Mouse (Mus musculus): ENCODE data around the gene Hmga1b. TPM values are rescaled to one million over a fixed set of nuclear protein-coding genes. Genes with fewer than 3 reads are reported as not detected.

Gene Hmga1b
- polyA plus RNA-seq, 1 experiment from 2014 or later, result 5.9 TPM

GRCm38 (mm10) chr11:120805375-120806298, 43.0 kb downstream of the Hmga1b start:
- Histone ChIP-seq H3K27me3 (replicated peaks; ENCODE audit: control insufficient read depth, insufficient read depth, low read length) (no peaks in the 10 kb centered on the region), H3K36me3 (ENCODE audit: control insufficient read depth, insufficient read depth, low read length) (peaks cover 40% of the 10 kb centered on the region), H3K9me3 (ENCODE audit: control insufficient read depth, low read length) (no peaks in the 10 kb centered on the region), H3K4me3 (ENCODE audit: low read length) (no peak overlapping the region), H3K27ac (ENCODE audit: low read length) (peak overlapping the region; percentile 43), H3K4me1 (ENCODE audit: control insufficient read depth, insufficient read depth, low read length) (peaks cover 13% of the 10 kb centered on the region; the same call in 1 of the 2 replicates), H3K4me2 (ENCODE audit: low read depth, low read length) (no peak overlapping the region), H3K9ac (ENCODE audit: low read depth, low read length) (no peak overlapping the region)
- WGBS, result 71% methylated on average over 7 of the region's 7 CpGs
- peak; percentile 93 for ATAC-seq

DNA sequence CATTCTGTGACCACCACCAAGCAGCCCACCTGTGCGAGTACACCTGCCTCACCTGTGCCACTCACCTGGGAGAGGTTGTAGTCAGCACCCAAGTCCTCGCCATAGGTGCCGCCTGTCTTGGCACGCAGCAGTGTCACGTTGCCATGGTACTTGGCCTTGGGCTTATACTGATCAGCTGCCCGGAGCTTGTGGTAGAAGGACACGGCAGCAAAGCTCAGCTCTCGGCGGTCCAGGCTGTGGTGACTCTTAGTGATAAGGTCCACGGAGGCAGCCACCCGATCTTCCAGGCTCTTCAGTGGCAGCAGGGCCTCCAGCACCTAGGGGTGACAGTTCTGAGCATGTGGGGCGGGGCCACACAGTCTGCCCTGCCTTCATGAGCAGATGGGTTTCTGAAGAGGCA, 45.4 kb downstream of the Hmga1b start:
- H3K27me3 ChIP-seq (replicated peaks; ENCODE audit: control insufficient read depth, insufficient read depth, low read length), result no peaks in the 10 kb centered on the region
- 90% methylated on average over 12 of the region's 12 CpGs for WGBS
- no peaks in the 10 kb centered on the region for H3K9me3 ChIP-seq (ENCODE audit: control insufficient read depth, low read length)
- no peak overlapping the region for H3K4me2 ChIP-seq (ENCODE audit: low read depth, low read length)
- peaks cover 64% of the 10 kb centered on the region for H3K36me3 ChIP-seq (ENCODE audit: control insufficient read depth, insufficient read depth, low read length)
- no peak for ATAC-seq
- no peak overlapping the region for H3K27ac ChIP-seq (ENCODE audit: low read length)
- H3K4me3 ChIP-seq (ENCODE audit: low read length), result no peak overlapping the region
- H3K9ac ChIP-seq (ENCODE audit: low read depth, low read length), result no peak overlapping the region
- peaks cover 13% of the 10 kb centered on the region; the same call in 1 of the 2 replicates for H3K4me1 ChIP-seq (ENCODE audit: control insufficient read depth, insufficient read depth, low read length)

DNA sequence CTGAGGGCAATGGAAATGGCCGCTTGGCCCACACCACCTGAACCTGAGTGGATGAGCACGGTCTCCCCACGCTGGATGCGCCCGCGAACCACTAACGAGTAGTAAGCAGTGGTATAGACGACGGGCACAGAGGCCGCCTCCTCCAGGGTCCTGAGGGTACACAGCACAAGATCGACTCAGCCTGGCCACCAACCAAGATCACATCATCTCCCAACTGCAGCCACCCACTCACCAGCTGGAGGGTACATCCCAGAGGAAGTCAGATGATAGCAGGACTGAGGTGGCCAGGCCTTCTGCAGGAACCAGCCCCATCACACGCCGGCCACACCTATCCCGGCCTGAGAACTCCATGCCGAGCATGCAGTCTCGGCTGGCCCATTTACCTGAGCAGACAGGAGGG, 49.5 kb downstream of the Hmga1b start:
- Histone ChIP-seq H3K9me3 (ENCODE audit: control insufficient read depth, low read length) (no peaks in the 10 kb centered on the region), H3K27me3 (replicated peaks; ENCODE audit: control insufficient read depth, insufficient read depth, low read length) (no peaks in the 10 kb centered on the region), H3K4me1 (ENCODE audit: control insufficient read depth, insufficient read depth, low read length) (peaks cover 3% of the 10 kb centered on the region; the same call in 1 of the 2 replicates), H3K27ac (ENCODE audit: low read length) (no peak overlapping the region), H3K36me3 (ENCODE audit: control insufficient read depth, insufficient read depth, low read length) (peaks cover 88% of the 10 kb centered on the region), H3K4me3 (ENCODE audit: low read length) (no peak overlapping the region), H3K4me2 (ENCODE audit: low read depth, low read length) (no peak overlapping the region), H3K9ac (ENCODE audit: low read depth, low read length) (no peak overlapping the region)
- WGBS, result 96% methylated on average over 16 of the region's 16 CpGs
- ATAC-seq, result no peak

Other genes starting within 250 kb of the Hmga1b start
- gene Gcgr, start 232.1 kb upstream of the Hmga1b start, polyA plus RNA-seq (2015; fragmentation: Nextera tagmentation; extraction: Ambion mirVana), result 0.76 TPM in 2 replicates
- 119 and 129 TPM in 2 replicates for gene Mcrip1, start 213.1 kb upstream of the Hmga1b start, polyA plus RNA-seq (2015; fragmentation: Nextera tagmentation; extraction: Ambion mirVana)
- gene Ppp1r27, start 211.7 kb upstream of the Hmga1b start, polyA plus RNA-seq (2015; fragmentation: Nextera tagmentation; extraction: Ambion mirVana), result 0.37 TPM in 1 of 2 replicates, not detected in the other
- 1,365 and 1,538 TPM in 2 replicates for gene P4hb, start 189.5 kb upstream of the Hmga1b start, polyA plus RNA-seq (2015; fragmentation: Nextera tagmentation; extraction: Ambion mirVana)
- 626 and 641 TPM in 2 replicates for gene Arhgdia, start 181.2 kb upstream of the Hmga1b start, polyA plus RNA-seq (2015; fragmentation: Nextera tagmentation; extraction: Ambion mirVana)
- 19.6 and 86.6 TPM in 2 replicates for gene Alyref, start 164.4 kb upstream of the Hmga1b start, polyA plus RNA-seq (2015; fragmentation: Nextera tagmentation; extraction: Ambion mirVana)
- gene Anapc11, start 164.4 kb upstream of the Hmga1b start, polyA plus RNA-seq (2015; fragmentation: Nextera tagmentation; extraction: Ambion mirVana), result 164 and 171 TPM in 2 replicates
- gene Npb, start 154.3 kb upstream of the Hmga1b start, polyA plus RNA-seq (2015; fragmentation: Nextera tagmentation; extraction: Ambion mirVana), result 2.7 and 3.8 TPM in 2 replicates
- gene Pcyt2, start 144.9 kb upstream of the Hmga1b start, polyA plus RNA-seq (2015; fragmentation: Nextera tagmentation; extraction: Ambion mirVana), result 393 and 441 TPM in 2 replicates
- 47.7 and 52.9 TPM in 2 replicates for gene Sirt7, start 137.6 kb upstream of the Hmga1b start, polyA plus RNA-seq (2015; fragmentation: Nextera tagmentation; extraction: Ambion mirVana)
- 16.3 and 16.9 TPM in 2 replicates for gene Mafg, start 129.2 kb upstream of the Hmga1b start, polyA plus RNA-seq (2015; fragmentation: Nextera tagmentation; extraction: Ambion mirVana)
- 24.8 and 26.6 TPM in 2 replicates for gene Pycr1, start 119.0 kb upstream of the Hmga1b start, polyA plus RNA-seq (2015; fragmentation: Nextera tagmentation; extraction: Ambion mirVana)
- 0.26 TPM in 1 of 2 replicates, not detected in the other for gene Myadml2, start 114.6 kb upstream of the Hmga1b start, polyA plus RNA-seq (2015; fragmentation: Nextera tagmentation; extraction: Ambion mirVana)
- 0.54 and 1.0 TPM in 2 replicates for gene Notum, start 101.6 kb upstream of the Hmga1b start, polyA plus RNA-seq (2015; fragmentation: Nextera tagmentation; extraction: Ambion mirVana)
- gene Aspscr1, start 89.8 kb upstream of the Hmga1b start, polyA plus RNA-seq (2015; fragmentation: Nextera tagmentation; extraction: Ambion mirVana), result 108 and 111 TPM in 2 replicates
- 159 and 174 TPM in 2 replicates for gene Cenpx, start 49.1 kb upstream of the Hmga1b start, polyA plus RNA-seq (2015; fragmentation: Nextera tagmentation; extraction: Ambion mirVana)
- gene Lrrc45, start 48.9 kb upstream of the Hmga1b start, polyA plus RNA-seq (2015; fragmentation: Nextera tagmentation; extraction: Ambion mirVana), result 43.0 and 44.4 TPM in 2 replicates
- 30.4 and 31.2 TPM in 2 replicates for gene Rac3, start 41.3 kb upstream of the Hmga1b start, polyA plus RNA-seq (2015; fragmentation: Nextera tagmentation; extraction: Ambion mirVana)
- gene Dcxr, start 35.5 kb upstream of the Hmga1b start, polyA plus RNA-seq (2015; fragmentation: Nextera tagmentation; extraction: Ambion mirVana), result 56.0 and 65.0 TPM in 2 replicates
- gene Cbr2, start 30.7 kb upstream of the Hmga1b start, polyA plus RNA-seq (2015; fragmentation: Nextera tagmentation; extraction: Ambion mirVana), result 1.7 and 2.3 TPM in 2 replicates
- gene Rfng, start 21.4 kb downstream of the Hmga1b start, polyA plus RNA-seq (2015; fragmentation: Nextera tagmentation; extraction: Ambion mirVana), result 40.6 and 40.7 TPM in 2 replicates
- 164 and 179 TPM in 2 replicates for gene Gps1, start 21.5 kb downstream of the Hmga1b start, polyA plus RNA-seq (2015; fragmentation: Nextera tagmentation; extraction: Ambion mirVana)
- gene Dus1l, start 33.6 kb downstream of the Hmga1b start, polyA plus RNA-seq (2015; fragmentation: Nextera tagmentation; extraction: Ambion mirVana), result 78.6 and 82.0 TPM in 2 replicates
- 42.0 and 47.6 TPM in 2 replicates for gene Fasn, start 61.8 kb downstream of the Hmga1b start, polyA plus RNA-seq (2015; fragmentation: Nextera tagmentation; extraction: Ambion mirVana)
- 3.6 and 4.3 TPM in 2 replicates for gene Ccdc57, start 170.1 kb downstream of the Hmga1b start, polyA plus RNA-seq (2015; fragmentation: Nextera tagmentation; extraction: Ambion mirVana)
- gene Slc16a3, start 185.7 kb downstream of the Hmga1b start, polyA plus RNA-seq (2015; fragmentation: Nextera tagmentation; extraction: Ambion mirVana), result 83.8 and 92.6 TPM in 2 replicates
- gene Csnk1d, start 228.5 kb downstream of the Hmga1b start, polyA plus RNA-seq (2015; fragmentation: Nextera tagmentation; extraction: Ambion mirVana), result 93.9 and 97.7 TPM in 2 replicates

All from intestine, embryonic 16.5 days (tissue).